Mouse (Mus musculus) CH12.LX (cell line): Measurements from ENCODE around the gene Abcb8. TPM values are rescaled to one million over a fixed set of nuclear protein-coding genes. Genes with fewer than 3 reads are reported as not detected.

Experiments
- DNase-seq: peaks from one replicate; pipeline ENCODE4 v3.0.0-alpha.2; 2013; ENCODE audit errors: extremely low read depth
- H3K27ac ChIP-seq: 2 replicates; pipeline ENCODE4 v1.5.1; 2012; ENCODE audit warnings: low read depth, mild to moderate bottlenecking, control low read depth, moderate library complexity; ENCODE audit not compliant: insufficient read depth
- H3K27me3 ChIP-seq: replicated peaks from 2 replicates; pipeline ENCODE3; 2012; ENCODE audit warnings: inconsistent platforms
- H3K36me3 ChIP-seq, 2 experiments: replicated peaks in 1 of 2; 2 replicates each; pipeline versions ENCODE3 to v1.6.1; 2012; ENCODE audit warnings: inconsistent platforms in 1 of 2, low read length in 1 of 2, mild to moderate bottlenecking in 1 of 2, mixed read lengths in 1 of 2, moderate library complexity in 1 of 2; ENCODE audit not compliant: control insufficient read depth in 1 of 2, insufficient read depth in 1 of 2
- H3K4me1 ChIP-seq, 2 experiments: 2 replicates each; pipeline ENCODE4 v1.6.1; 2012; ENCODE audit warnings: inconsistent platforms in 1 of 2, moderate library complexity in 1 of 2; ENCODE audit not compliant: insufficient read depth in 2 of 2, control insufficient read depth in 1 of 2
- H3K4me2 ChIP-seq: 2 replicates; pipeline ENCODE4 v1.6.1; 2012; ENCODE audit warnings: low read depth, mild to moderate bottlenecking, control low read depth; ENCODE audit not compliant: poor library complexity, insufficient read depth, severe bottlenecking
- H3K4me3 ChIP-seq, 3 experiments: fragments of 150-350 bp in 1 of 3; sonication (generic) in 1 of 3; replicated peaks in 1 of 3; 2 replicates each; pipeline versions ENCODE3 to v1.5.1; 2011 to 2012; ENCODE audit warnings: low read depth in 2 of 3, low read length in 2 of 3, mild to moderate bottlenecking in 2 of 3, moderate library complexity in 2 of 3, control low read depth in 1 of 3, improper control_type of control experiment in 1 of 3, inconsistent platforms in 1 of 3, mixed read lengths in 1 of 3; ENCODE audit not compliant: poor library complexity in 1 of 3
- H3K79me2 ChIP-seq: replicated peaks from 2 replicates; pipeline ENCODE4 v1.6.1; 2012; ENCODE audit warnings: mild to moderate bottlenecking, moderate library complexity; ENCODE audit not compliant: control insufficient read depth, poor library complexity, insufficient read depth, severe bottlenecking; ENCODE audit errors: extremely low read depth
- H3K9ac ChIP-seq: 2 replicates; pipeline ENCODE4 v1.6.1; 2012; ENCODE audit warnings: low read depth, mild to moderate bottlenecking, control low read depth, moderate library complexity; ENCODE audit not compliant: insufficient read depth
- H3K9me3 ChIP-seq: replicated peaks from 2 replicates; pipeline ENCODE3; 2012; ENCODE audit warnings: low read length, inconsistent platforms, mixed read lengths
- CHD1 ChIP-seq: IDR thresholded peaks from 2 replicates; pipeline ENCODE4 v1.6.1; 2012; ENCODE audit warnings: low read depth, low read length, improper control_type of control experiment, inconsistent platforms
- E2F4 ChIP-seq: IDR thresholded peaks from 2 replicates; pipeline ENCODE4 v1.6.1; 2011; ENCODE audit warnings: low read depth, low read length, improper control_type of control experiment; ENCODE audit not compliant: insufficient replicate concordance
- ELF1 ChIP-seq: IDR thresholded peaks from 2 replicates; pipeline ENCODE4 v1.6.1; 2014; ENCODE audit warnings: low read depth, mild to moderate bottlenecking, inconsistent platforms, low read length, improper control_type of control experiment
- GABPA ChIP-seq: IDR thresholded peaks from 2 replicates; pipeline ENCODE4 v1.6.1; 2012; ENCODE audit warnings: low read depth, low read length, improper control_type of control experiment, inconsistent platforms; ENCODE audit not compliant: insufficient replicate concordance
- IRF4 ChIP-seq: IDR thresholded peaks from 2 replicates; pipeline ENCODE4 v1.6.1; 2014; ENCODE audit warnings: low read depth, mild to moderate bottlenecking, inconsistent platforms, low read length, improper control_type of control experiment
- JUN ChIP-seq: IDR thresholded peaks from 2 replicates; pipeline ENCODE4 v1.6.1; 2011; ENCODE audit warnings: low read depth, mild to moderate bottlenecking, low read length, improper control_type of control experiment, moderate library complexity; ENCODE audit not compliant: insufficient read depth
- MAFK ChIP-seq: IDR thresholded peaks from 2 replicates; pipeline ENCODE4 v1.6.1; 2011; ENCODE audit warnings: low read length, improper control_type of control experiment; ENCODE audit not compliant: insufficient replicate concordance
- MAZ ChIP-seq: IDR thresholded peaks from 2 replicates; pipeline ENCODE4 v1.6.1; 2012; ENCODE audit warnings: low read depth, mild to moderate bottlenecking, inconsistent platforms, low read length, improper control_type of control experiment, moderate library complexity
- MEF2A ChIP-seq: IDR thresholded peaks from 2 replicates; pipeline ENCODE4 v1.6.1; 2014; ENCODE audit warnings: low read depth, mild to moderate bottlenecking, inconsistent platforms, low read length, improper control_type of control experiment, borderline replicate concordance
- MYC ChIP-seq: IDR thresholded peaks from 2 replicates; pipeline ENCODE4 v1.6.1; 2011; ENCODE audit warnings: low read depth, mild to moderate bottlenecking, improper control_type of control experiment, low read length
- NELFE ChIP-seq: IDR thresholded peaks from 2 replicates; pipeline ENCODE4 v1.6.1; 2011; ENCODE audit warnings: low read depth, low read length, improper control_type of control experiment
- NRF1 ChIP-seq: IDR thresholded peaks from 2 replicates; pipeline ENCODE4 v1.6.1; 2014; ENCODE audit warnings: low read depth, mild to moderate bottlenecking, inconsistent platforms, low read length, improper control_type of control experiment, moderate library complexity
- PAX5 ChIP-seq: IDR thresholded peaks from 2 replicates; pipeline ENCODE4 v1.6.1; 2012; ENCODE audit warnings: low read length, inconsistent platforms, mixed read lengths
- POLR2A ChIP-seq: IDR thresholded peaks from 2 replicates; pipeline ENCODE4 v1.6.1; 2011; ENCODE audit warnings: low read depth, mild to moderate bottlenecking, improper control_type of control experiment, low read length
- POLR2AphosphoS2 ChIP-seq: IDR thresholded peaks from 2 replicates; pipeline ENCODE4 v1.6.1; 2011; ENCODE audit warnings: low read depth, low read length, improper control_type of control experiment
- RCOR1 ChIP-seq: conservative IDR thresholded peaks from 2 replicates; pipeline ENCODE4 v1.6.1; 2012; ENCODE audit warnings: low read depth, mild to moderate bottlenecking, inconsistent platforms, low read length, improper control_type of control experiment
- SIN3A ChIP-seq: IDR thresholded peaks from 2 replicates; pipeline ENCODE4 v1.6.1; 2012; ENCODE audit warnings: low read length, improper control_type of control experiment, inconsistent platforms
- TBP ChIP-seq: conservative IDR thresholded peaks from 2 replicates; pipeline ENCODE4 v1.6.1; 2011; ENCODE audit warnings: low read depth, low read length, improper control_type of control experiment
- TCF12 ChIP-seq: IDR thresholded peaks from 2 replicates; pipeline ENCODE4 v1.6.1; 2014; ENCODE audit warnings: low read depth, mild to moderate bottlenecking, inconsistent platforms, low read length, improper control_type of control experiment
- UBTF ChIP-seq: IDR thresholded peaks from 2 replicates; pipeline ENCODE4 v1.6.1; 2012; ENCODE audit warnings: low read depth, mild to moderate bottlenecking, inconsistent platforms, low read length, improper control_type of control experiment, moderate library complexity
- USF1 ChIP-seq: IDR thresholded peaks from 2 replicates; pipeline ENCODE4 v1.6.1; 2014; ENCODE audit warnings: low read depth, mild to moderate bottlenecking, inconsistent platforms, low read length, improper control_type of control experiment
- USF2 ChIP-seq: conservative IDR thresholded peaks from 2 replicates; pipeline ENCODE4 v1.6.1; 2011; ENCODE audit warnings: low read depth, low read length, improper control_type of control experiment
- ZMIZ1 ChIP-seq: IDR thresholded peaks from 2 replicates; pipeline ENCODE4 v1.6.1; 2012; ENCODE audit warnings: low read depth, mild to moderate bottlenecking, inconsistent platforms, low read length, improper control_type of control experiment
- ZNF384 ChIP-seq: IDR thresholded peaks from 2 replicates; pipeline ENCODE4 v1.6.1; 2012; ENCODE audit warnings: low read depth, low read length, improper control_type of control experiment, inconsistent platforms
- dilution Hi-C: fragments of 300-500 bp; cut with MboI; formaldehyde crosslinking; loops from 2 replicates; pipeline ENCODE4 v1.14.3; 2020; ENCODE audit warnings: low sequenced_read_pairs; ENCODE audit not compliant: extremely low pct_unique_long_range_greater_than_20kb, extremely low pct_ligation_motif_present
- in situ Hi-C: fragments of 300-500 bp; cut with MboI; formaldehyde crosslinking; loops from 3 replicates; pipeline ENCODE4 v1.14.3; 2019; ENCODE audit warnings: low sequenced_read_pairs, low pct_ligation_motif_present, low pct_unique_long_range_greater_than_20kb, mixed read lengths
- polyA plus RNA-seq: library from polyadenylated mRNA; unstranded; fragments of >175 nt; gene quantifications from 2 replicates; pipeline ENCODE4 v1.2.1, GENCODE M21; 2012; ENCODE audit warnings: low read depth; ENCODE audit not compliant: insufficient read length
- total RNA-seq, 2 experiments: library from RNA; depleted of rRNA; stranded (reverse); fragments of 300-350 nt in 1 of 2; fragments of >200 nt in 1 of 2; gene quantifications; 2 replicates each; pipeline ENCODE4 v1.2.3; 2012 to 2014

The Abcb8 gene
- total and polyA plus RNA-seq, 3 experiments = 31.0 to 58.7 (median 45.4) TPM

DNA sequence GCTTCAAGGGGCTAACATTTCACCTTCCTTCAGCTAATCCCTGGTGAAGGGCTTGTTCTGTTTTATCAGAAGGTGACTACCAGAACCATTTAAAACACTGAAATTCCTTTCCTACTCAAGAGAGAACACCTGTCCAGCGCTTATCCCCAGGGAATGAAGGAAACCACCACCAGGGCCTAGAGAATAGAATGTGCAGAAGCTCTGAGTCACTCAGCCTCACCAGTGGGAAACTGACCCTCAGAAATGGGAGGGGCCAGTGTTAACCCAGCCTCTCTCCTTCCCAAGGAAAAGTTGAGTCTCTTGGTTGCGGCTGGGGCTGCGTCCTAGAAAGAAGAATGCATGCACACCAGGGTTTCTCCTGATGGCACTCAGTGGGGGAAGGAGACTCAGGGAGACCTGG lies 61.6 kb downstream of the Abcb8 start:
- Histone ChIP-seq H3K27ac (no peak overlapping the region), H3K27me3 (peaks cover 11% of the 10 kb centered on the region), H3K36me3 (peaks cover 3 to 40% of the 10 kb centered on the region in 2 experiments), H3K79me2 (peaks cover 37% of the 10 kb centered on the region), H3K4me3 (no peak overlapping the region), H3K4me1 (peaks cover 21 to 38% of the 10 kb centered on the region in 2 experiments), H3K9ac (no peak overlapping the region), H3K9me3 (no peaks in the 10 kb centered on the region), H3K4me2 (no peak overlapping the region)
- dilution Hi-C loops = no loop called here
- TF ChIP-seq ELF1 (no peak), IRF4 (no peak), GABPA (no peak), E2F4 (no peak), NELFE (no peak), TBP (no peak), POLR2A (no peak), USF1 (no peak), CHD1 (no peak), TCF12 (no peak), MAZ (no peak), MYC (no peak), UBTF (no peak), MEF2A (no peak), NRF1 (no peak), ZNF384 (no peak)
- in situ Hi-C loops = loop anchor here (5.0 kb wide), 1 partner anchor 33 kb away; the partner anchor contains the start of genes Cdk5 and Slc4a2
- DNase-seq = peak; percentile 21

DNA sequence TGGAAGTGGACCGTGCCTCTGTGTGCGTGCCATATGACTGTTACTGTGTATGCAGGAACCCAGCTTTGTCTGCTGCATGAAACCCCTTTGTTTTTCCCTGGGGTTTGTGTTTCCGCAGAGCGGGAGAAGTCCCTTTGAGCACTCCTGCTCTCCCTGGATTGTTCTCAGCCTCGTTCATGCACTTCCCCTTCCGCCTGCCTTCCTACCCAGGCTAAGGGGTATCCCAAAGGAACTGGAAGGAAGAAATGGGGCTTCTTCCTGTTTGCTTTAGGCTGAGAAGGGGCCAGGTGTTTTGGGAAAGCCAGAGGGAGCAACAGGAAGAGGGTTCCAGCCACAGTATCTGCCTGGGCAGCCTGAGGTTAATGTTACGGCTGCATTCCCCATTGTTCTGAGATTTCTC lies 62.1 kb downstream of the Abcb8 start:
- peaks cover 5% of the 10 kb centered on the region for H3K27me3 ChIP-seq
- in situ Hi-C loops = loop anchor here (5.0 kb wide), 1 partner anchor 33 kb away; the partner anchor contains the start of genes Cdk5 and Slc4a2
- dilution Hi-C loops = no loop called here
- H3K4me2 ChIP-seq = no peak overlapping the region
- H3K4me3 ChIP-seq = no peak overlapping the region
- TF ChIP-seq MAZ = no peak
- no peak for TF ChIP-seq POLR2AphosphoS2
- TF ChIP-seq PAX5 = no peak
- TF ChIP-seq POLR2A = no peak
- no peak for TF ChIP-seq JUN
- TF ChIP-seq NELFE = no peak
- no peak for TF ChIP-seq RCOR1
- no peak for TF ChIP-seq USF1
- TF ChIP-seq SIN3A = no peak
- TF ChIP-seq ZMIZ1 = no peak
- no peak for TF ChIP-seq MAFK
- TF ChIP-seq USF2 = no peak
- TF ChIP-seq, all 38 proteins: peak for 0
- no peak for DNase-seq
- Histone ChIP-seq H3K36me3 (peaks cover 3 to 45% of the 10 kb centered on the region in 2 experiments), H3K4me1 (peaks cover 21 to 38% of the 10 kb centered on the region in 2 experiments), H3K27ac (no peak overlapping the region), H3K9ac (no peak overlapping the region), H3K79me2 (peaks cover 37% of the 10 kb centered on the region), H3K9me3 (no peaks in the 10 kb centered on the region)
